Mouse (Mus musculus) G1E (cell line): ENCODE results near the gene 2310022B05Rik.

ENCODE experiments used
- CTCF ChIP-seq: IDR thresholded peaks from 2 replicates; pipeline ENCODE4 v1.5.1; 2012; ENCODE audit warnings: low read depth, low read length, inconsistent platforms, mixed read lengths
- POLR2AphosphoS5 ChIP-seq: IDR thresholded peaks from 2 replicates; pipeline ENCODE4 v1.6.1; 2012; ENCODE audit warnings: low read depth, low read length, inconsistent platforms; ENCODE audit not compliant: insufficient replicate concordance
- TAL1 ChIP-seq: conservative IDR thresholded peaks from 2 replicates; pipeline ENCODE4 v1.6.1; 2012; ENCODE audit warnings: low read depth, low read length, inconsistent platforms, mixed read lengths

GRCm38 (mm10) chr8:124608239-124608971, 54.8 kb downstream of the 2310022B05Rik start:
- TF ChIP-seq CTCF (peak; percentile 7; the same call in 1 of the 2 replicates), TAL1 (no peak), POLR2AphosphoS5 (no peak)
